24 mouse cellular contexts compared by ENCODE assay signal in genomic region chr5:71595321-71595720, GRCm38 (mm10). TPM values are rescaled to one million over a fixed set of nuclear protein-coding genes. Genes with fewer than 3 reads are reported as not detected.
"Had no signal": no experiment of that assay in that cellular context is flagged by ENCODE, and none has a peak within 500 bp of the region (broad histone marks: within the 10 kb centered on the region; RNA-seq: fewer than 3 reads in every experiment).

No protein-coding gene starts in this region.

- H3K9ac ChIP-seq: lung, embryonic 14.5 days; midbrain, embryonic 12.5 days; neural tube, embryonic 13.5 days; neural tube, embryonic 15.5 days had no signal

- ATAC-seq: midbrain, embryonic 16.5 days had no signal

- H3K4me1 ChIP-seq: midbrain, embryonic 10.5 days; midbrain, embryonic 12.5 days; neural tube, embryonic 13.5 days; neural tube, embryonic 15.5 days had no signal

- H3K9me3 ChIP-seq: midbrain, embryonic 10.5 days; midbrain, embryonic 12.5 days; neural tube, embryonic 13.5 days; neural tube, embryonic 15.5 days had no signal

- H3K4me3 ChIP-seq: midbrain, embryonic 10.5 days; midbrain, embryonic 12.5 days; myocyte; neural tube, embryonic 13.5 days; neural tube, embryonic 15.5 days had no signal

- H3K4me2 ChIP-seq: lung, embryonic 14.5 days; midbrain, embryonic 12.5 days; neural tube, embryonic 13.5 days; neural tube, embryonic 15.5 days had no signal

- H3K36me3 ChIP-seq: midbrain, embryonic 10.5 days; midbrain, embryonic 12.5 days; neural tube, embryonic 13.5 days; neural tube, embryonic 15.5 days had no signal

- DNase-seq: lung, adult 18-20 months; lung, embryonic 14.5 days; lung, postnatal 10 days; lung, postnatal 4 days; midbrain, embryonic 14.5 days; retina, postnatal 1 day; right cerebral cortex, adult 18-20 months; right cerebral cortex, postnatal 25 days; right cerebral cortex, postnatal 4 days; spleen, adult 18-20 months; thymus, adult 18-20 months; thymus, postnatal 14 days; thymus, postnatal 36 days had no signal

- H3K27me3 ChIP-seq: midbrain, embryonic 12.5 days; neural tube, embryonic 13.5 days; neural tube, embryonic 15.5 days had no signal

- H3K27ac ChIP-seq: midbrain, embryonic 10.5 days; midbrain, embryonic 12.5 days; neural tube, embryonic 13.5 days; neural tube, embryonic 15.5 days had no signal

RNA-seq across cellular contexts. Expression of gene Cox7b2, which starts 47.3 kb away (rescaled TPM):
- polyA plus RNA-seq: lung, embryonic 14.5 days; midbrain, embryonic 10.5 days; midbrain, embryonic 12.5 days; neural tube, embryonic 11.5 days; small intestine, adult 2 months; stomach, embryonic 14.5 days; stomach, embryonic 16.5 days; thymus, postnatal 0 days had no signal
